Mouse (Mus musculus) olfactory bulb, adult 2 months (tissue): ENCODE data around the gene Ftsj3. TPM values are rescaled to one million over a fixed set of nuclear protein-coding genes. Genes with fewer than 3 reads are reported as not detected.
A peak's percentile ranks its signal among the peaks of the same experiment; 100 is the strongest.

Source experiments
- H3K27ac ChIP-seq: fragments of 200-500 bp; 2 replicates; pipeline ENCODE4 v1.5.1; 2012; ENCODE audit warnings: low read depth, low read length; ENCODE audit not compliant: insufficient read depth
- H3K4me1 ChIP-seq: fragments of 200-500 bp; 2 replicates; pipeline ENCODE4 v1.6.1; 2012; ENCODE audit warnings: low read length; ENCODE audit not compliant: control insufficient read depth, insufficient read depth
- H3K4me3 ChIP-seq: fragments of 200-500 bp; 2 replicates; pipeline ENCODE4 v1.5.1; 2012; ENCODE audit warnings: mild to moderate bottlenecking, low read depth, low read length, moderate library complexity; ENCODE audit not compliant: insufficient read depth
- CTCF ChIP-seq: fragments of 200-500 bp; IDR thresholded peaks from 2 replicates; pipeline ENCODE4 v1.5.1; 2012; ENCODE audit warnings: low read depth, mild to moderate bottlenecking, low read length, moderate library complexity; ENCODE audit not compliant: insufficient read depth
- POLR2A ChIP-seq: fragments of 200-500 bp; IDR thresholded peaks from 2 replicates; pipeline ENCODE4 v1.6.1; 2012; ENCODE audit warnings: mild to moderate bottlenecking, low read depth, low read length, moderate library complexity; ENCODE audit not compliant: insufficient read depth
- WGBS: fragments of 180-500 bp; shearing (Covaris S2); methylation state at CpG from one replicate; pipeline ENCODE4 v1.1.7; 2018; 5-methylcytosine and 5-hydroxymethylcytosine counted together
- polyA plus RNA-seq: library from polyadenylated mRNA; stranded (reverse); fragments of >200 nt; gene quantifications from 2 replicates; pipeline ENCODE4 v1.2.4, GENCODE M21; 2012; ENCODE audit warnings: low replicate concordance; ENCODE audit not compliant: missing spikeins, insufficient read depth, insufficient read length

Gene Ftsj3
- polyA plus RNA-seq = not detected in 2 replicates

GRCm38 (mm10) chr11:106255685-106256451 lies at the start of gene Ftsj3, which contains the start of gene Psmc5:
TSS of gene Ftsj3 (minus strand) at chr11:106256079.
TSS of gene Psmc5 (plus strand) at chr11:106256154.
- peak within 1 kb of the TSS; percentile 62 for H3K4me3 ChIP-seq
- TF ChIP-seq POLR2A = peak; percentile 87
- no peak for TF ChIP-seq CTCF
- H3K4me1 ChIP-seq = peaks cover 12% of the 10 kb centered on the region
- H3K27ac ChIP-seq = peak within 1 kb of the TSS; percentile 52; the same call in 1 of the 2 replicates
- under 1% methylated on average over 42 of the region's 42 CpGs for WGBS

- Histone ChIP-seq H3K4me1 (peaks cover 3% of the 10 kb centered on the region; the same call in 1 of the 2 replicates), H3K27ac (no peak overlapping the region), H3K4me3 (no peak overlapping the region)
- 73% methylated on average over 10 of the region's 10 CpGs for WGBS
- TF ChIP-seq CTCF (no peak), POLR2A (no peak)
Observed at GRCm38 (mm10) chr11:106305348-106306064, 49.6 kb upstream of the Ftsj3 start.

- Histone ChIP-seq H3K27ac (no peak overlapping the region), H3K4me3 (no peak overlapping the region), H3K4me1 (no peaks in the 10 kb centered on the region)
- 20% methylated on average over 2 of the region's 2 CpGs for WGBS
- no peak for TF ChIP-seq POLR2A
Observed at GRCm38 (mm10) chr11:106302634-106303033, 46.8 kb upstream of the Ftsj3 start.

GRCm38 (mm10) chr11:106301765-106302164 lies 45.9 kb upstream of the Ftsj3 start, which contains the start of gene Gh:
TSS of gene Gh (minus strand) at chr11:106301865.
- H3K27ac ChIP-seq = no peak within 1 kb of the TSS
- H3K4me1 ChIP-seq = no peaks in the 10 kb centered on the region
- TF ChIP-seq POLR2A (no peak), CTCF (no peak)
- H3K4me3 ChIP-seq = no peak within 1 kb of the TSS
- WGBS = 83% methylated on average over 9 of the region's 9 CpGs

GRCm38 (mm10) chr11:106291861-106292260 lies 36.0 kb upstream of the Ftsj3 start:
- no peak for TF ChIP-seq CTCF
- TF ChIP-seq POLR2A = no peak
- H3K4me1 ChIP-seq = 0 out of 2 replicates have a peak, but pooled peaks cover under 1% of the 10 kb centered on the region
- no peak overlapping the region for H3K27ac ChIP-seq
- no peak overlapping the region for H3K4me3 ChIP-seq
- WGBS = 74% methylated on average over 2 of the region's 2 CpGs

- 96% methylated on average over 5 of the region's 5 CpGs for WGBS
- TF ChIP-seq POLR2A (no peak), CTCF (no peak)
- Histone ChIP-seq H3K27ac (no peak overlapping the region), H3K4me1 (0 out of 2 replicates have a peak, but pooled peaks cover 4% of the 10 kb centered on the region), H3K4me3 (no peak overlapping the region)
Observed at GRCm38 (mm10) chr11:106290376-106290775, 34.5 kb upstream of the Ftsj3 start.

- Histone ChIP-seq H3K4me3 (no peak overlapping the region), H3K27ac (no peak overlapping the region), H3K4me1 (0 out of 2 replicates have a peak, but pooled peaks cover 4% of the 10 kb centered on the region)
- no peak for TF ChIP-seq POLR2A
- WGBS = 48% methylated on average over 8 of the region's 8 CpGs
Observed at GRCm38 (mm10) chr11:106289369-106289768, 33.5 kb upstream of the Ftsj3 start.

- WGBS = 57% methylated on average over 11 of the region's 11 CpGs
- TF ChIP-seq POLR2A (no peak), CTCF (no peak)
- no peak overlapping the region for H3K27ac ChIP-seq
- no peak overlapping the region for H3K4me3 ChIP-seq
- 0 out of 2 replicates have a peak, but pooled peaks cover 4% of the 10 kb centered on the region for H3K4me1 ChIP-seq
Observed at GRCm38 (mm10) chr11:106286987-106287386, 31.1 kb upstream of the Ftsj3 start.

GRCm38 (mm10) chr11:106286206-106286605 lies 30.3 kb upstream of the Ftsj3 start:
- 94% methylated on average over 7 of the region's 7 CpGs for WGBS
- TF ChIP-seq POLR2A (no peak), CTCF (no peak)
- Histone ChIP-seq H3K4me1 (0 out of 2 replicates have a peak, but pooled peaks cover 4% of the 10 kb centered on the region), H3K4me3 (no peak overlapping the region), H3K27ac (no peak overlapping the region)
